ENCODE assay signal across 9 mouse cellular contexts in genomic region chr2:173561851-173562442, GRCm38 (mm10). TPM values are rescaled to one million over a fixed set of nuclear protein-coding genes. Genes with fewer than 3 reads are reported as not detected.
DNase-seq lines count a peak whose midpoint lies in the region; ATAC-seq and TF ChIP-seq lines count a peak whose summit lies in the region.
"Had no signal": no experiment of that assay in that cellular context is flagged by ENCODE, and none has a peak within 500 bp of the region (broad histone marks: within the 10 kb centered on the region; RNA-seq: fewer than 3 reads in every experiment).

No protein-coding gene starts in this region.

- H3K9ac ChIP-seq in forebrain, embryonic 16.5 days (replicated peaks; ENCODE audit: low read depth, low read length) = no peak overlapping the region
- H3K9ac ChIP-seq in neural tube, embryonic 11.5 days (ENCODE audit: low read length) = no peak overlapping the region
- H3K9ac ChIP-seq in stomach, postnatal 0 days (ENCODE audit: low read length) = no peak overlapping the region
- H3K9ac ChIP-seq: limb, embryonic 15.5 days had no signal

- H3K27ac ChIP-seq in forebrain, embryonic 16.5 days (ENCODE audit: low read length) = no peak overlapping the region
- no peak overlapping the region for H3K27ac ChIP-seq in neural tube, embryonic 11.5 days (ENCODE audit: low read depth, low read length)
- H3K27ac ChIP-seq in stomach, postnatal 0 days (replicated peaks) = no peak overlapping the region
- H3K27ac ChIP-seq: limb, embryonic 15.5 days had no signal

- no peaks in the 10 kb centered on the region for H3K4me1 ChIP-seq in forebrain, embryonic 16.5 days (replicated peaks; ENCODE audit: control insufficient read depth, insufficient read depth, low read length)
- H3K4me1 ChIP-seq in neural tube, embryonic 11.5 days (ENCODE audit: control insufficient read depth, insufficient read depth, low read length) = no peaks in the 10 kb centered on the region
- no peaks in the 10 kb centered on the region for H3K4me1 ChIP-seq in stomach, postnatal 0 days (replicated peaks; ENCODE audit: control insufficient read depth, insufficient read depth)

- H3K36me3 ChIP-seq in forebrain, embryonic 16.5 days (ENCODE audit: control insufficient read depth, insufficient read depth) = no peaks in the 10 kb centered on the region
- no peaks in the 10 kb centered on the region for H3K36me3 ChIP-seq in neural tube, embryonic 11.5 days (ENCODE audit: control insufficient read depth, insufficient read depth, low read length)
- no peaks in the 10 kb centered on the region for H3K36me3 ChIP-seq in stomach, postnatal 0 days (ENCODE audit: control insufficient read depth, insufficient read depth, low read length)
- H3K36me3 ChIP-seq: limb, embryonic 15.5 days had no signal

- WGBS in forebrain, embryonic 16.5 days = 41% methylated on average over 5 of the region's 5 CpGs
- WGBS in neural tube, embryonic 11.5 days = 44% methylated on average over 5 of the region's 5 CpGs
- 37% methylated on average over 5 of the region's 5 CpGs for WGBS in stomach, postnatal 0 days

- peak; percentile 25 for DNase-seq in cerebellum, adult 11 months
- DNase-seq in brain, adult 2 months (ENCODE audit: low read depth, low spot score) = peak; percentile 66
- peak; percentile 66 for DNase-seq in kidney, adult 9 months
- DNase-seq in liver = peak; percentile 53
- peak; percentile 77 for DNase-seq in neural tube, embryonic 11.5 days (ENCODE audit: low spot score)
- peak; percentile 67 for DNase-seq in stomach, postnatal 0 days (ENCODE audit: low spot score)

- no peak overlapping the region for H3K4me2 ChIP-seq in forebrain, embryonic 16.5 days (ENCODE audit: low read length)
- no peak overlapping the region for H3K4me2 ChIP-seq in neural tube, embryonic 11.5 days (ENCODE audit: low read depth)
- no peak overlapping the region for H3K4me2 ChIP-seq in stomach, postnatal 0 days (replicated peaks; ENCODE audit: low read depth)
- H3K4me2 ChIP-seq: limb, embryonic 15.5 days had no signal

- no peak for ATAC-seq in cerebellum, adult (ENCODE audit: insufficient number of reproducible peaks, low FRiP score, low TSS enrichment)
- peak; percentile 66 for ATAC-seq in forebrain, embryonic 16.5 days
- ATAC-seq in neural tube, embryonic 11.5 days (ENCODE audit: insufficient read depth, low FRiP score, low TSS enrichment) = no peak
- 0 out of 2 replicates have a peak, but pooled peaks have one; percentile 16 for ATAC-seq in stomach, postnatal 0 days (ENCODE audit: low FRiP score, low TSS enrichment)

- no peak for TF ChIP-seq EP300 in stomach, postnatal 0 days (optimal IDR thresholded peaks at IDR 0.05)

- no peaks in the 10 kb centered on the region for H3K9me3 ChIP-seq in forebrain, embryonic 16.5 days (ENCODE audit: control insufficient read depth, low read length)
- H3K9me3 ChIP-seq in neural tube, embryonic 11.5 days (ENCODE audit: control insufficient read depth, low read length) = no peaks in the 10 kb centered on the region
- no peaks in the 10 kb centered on the region for H3K9me3 ChIP-seq in stomach, postnatal 0 days (ENCODE audit: control insufficient read depth, low read length)
- H3K9me3 ChIP-seq: limb, embryonic 15.5 days had no signal

- peak; percentile 91 for TF ChIP-seq CTCF in stomach, postnatal 0 days (IDR thresholded peaks at IDR 0.05; ENCODE audit: low read depth)

- H3K4me3 ChIP-seq in forebrain, embryonic 16.5 days (replicated peaks; ENCODE audit: low read length) = no peak overlapping the region
- no peak overlapping the region for H3K4me3 ChIP-seq in neural tube, embryonic 11.5 days (ENCODE audit: low read depth, low read length)
- H3K4me3 ChIP-seq in stomach, postnatal 0 days (ENCODE audit: low read depth, low read length) = no peak overlapping the region
- H3K4me3 ChIP-seq: limb, embryonic 15.5 days had no signal

- no peaks in the 10 kb centered on the region for H3K27me3 ChIP-seq in forebrain, embryonic 16.5 days (replicated peaks; ENCODE audit: control insufficient read depth, insufficient read depth, low read length)
- no peaks in the 10 kb centered on the region for H3K27me3 ChIP-seq in neural tube, embryonic 11.5 days (ENCODE audit: control insufficient read depth, insufficient read depth, low read length)
- H3K27me3 ChIP-seq in stomach, postnatal 0 days (ENCODE audit: control insufficient read depth, insufficient read depth, low read length) = no peaks in the 10 kb centered on the region

RNA-seq across cellular contexts. Expression of gene Ankrd60, which starts 16.2 kb away (rescaled TPM):
- polyA plus RNA-seq in forebrain, embryonic 16.5 days (2015; fragmentation: Nextera tagmentation; extraction: Ambion mirVana) = not detected in 2 replicates
- not detected in 2 replicates for polyA plus RNA-seq in neural tube, embryonic 11.5 days (2014; fragmentation: Nextera tagmentation; extraction: Ambion mirVana)
- not detected in 2 replicates for polyA plus RNA-seq in stomach, postnatal 0 days (2015; fragmentation: Nextera tagmentation; extraction: Ambion mirVana)
- polyA plus RNA-seq: limb, embryonic 15.5 days had no signal

RNA-seq across cellular contexts. Expression of gene 1700021F07Rik, which starts 39.6 kb away (rescaled TPM):
- polyA plus RNA-seq in forebrain, embryonic 16.5 days (2015; fragmentation: Nextera tagmentation; extraction: Ambion mirVana) = not detected in 2 replicates
- not detected in 2 replicates for polyA plus RNA-seq in neural tube, embryonic 11.5 days (2014; fragmentation: Nextera tagmentation; extraction: Ambion mirVana)
- polyA plus RNA-seq in stomach, postnatal 0 days (2015; fragmentation: Nextera tagmentation; extraction: Ambion mirVana) = not detected in 2 replicates
- polyA plus RNA-seq: limb, embryonic 15.5 days had no signal

Comparison
In these comparisons a context has a peak if more than half of its experiments do, and no peak if none do; other contexts are left out.
1. DNase-seq: peak in every context shown above with its lines; median percentile 77 in neural tube, embryonic 11.5 days; 67 in stomach, postnatal 0 days; 66 in brain, adult 2 months; 66 in kidney, adult 9 months; 53 in liver; 25 in cerebellum, adult 11 months.
2. ATAC-seq: peak in forebrain, embryonic 16.5 days (single experiment) and stomach, postnatal 0 days (single experiment); none in cerebellum, adult (single experiment) and neural tube, embryonic 11.5 days (single experiment).